In the genomic region with DNA sequence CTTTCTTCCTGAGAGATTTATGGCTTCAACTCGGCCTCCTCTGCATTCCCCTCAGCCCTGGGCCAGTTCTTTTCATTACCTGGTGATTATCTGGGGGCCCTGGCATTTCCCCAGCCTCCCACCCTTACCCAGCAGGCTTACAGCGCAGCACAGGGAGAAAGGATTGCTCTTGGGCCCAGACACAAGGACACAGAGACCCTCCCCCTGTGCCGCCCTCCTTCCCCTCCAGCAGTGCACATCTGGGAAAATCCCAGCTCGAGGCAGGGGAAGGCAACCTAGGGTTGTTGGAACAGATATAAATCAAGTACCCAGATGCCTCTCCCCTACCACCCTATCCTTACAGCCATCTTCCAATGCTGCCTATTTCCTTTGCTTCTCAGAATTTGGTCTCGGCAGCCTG, we compare ENCODE assay signal across 21 mouse cellular contexts. TPM values are rescaled to one million over a fixed set of nuclear protein-coding genes. Genes with fewer than 3 reads are reported as not detected.
DNase-seq lines count a peak whose midpoint lies in the region; ATAC-seq lines count a peak whose summit lies in the region.
"Had no signal": no experiment of that assay in that cellular context is flagged by ENCODE, and none has a peak within 500 bp of the region (broad histone marks: within the 10 kb centered on the region; RNA-seq: fewer than 3 reads in every experiment).

No protein-coding gene starts in this region.

- H3K4me2 ChIP-seq in forebrain, embryonic 15.5 days (replicated peaks) = no peak overlapping the region
- H3K4me2 ChIP-seq in forebrain, embryonic 13.5 days = no peak overlapping the region
- H3K4me2 ChIP-seq in kidney, embryonic 16.5 days (replicated peaks; ENCODE audit: low read depth, low read length) = no peak overlapping the region
- H3K4me2 ChIP-seq in limb, embryonic 13.5 days (replicated peaks) = 0 out of 2 replicates have a peak overlapping the region, but pooled peaks have one; percentile 2
- no peak overlapping the region for H3K4me2 ChIP-seq in neural tube, embryonic 15.5 days
- H3K4me2 ChIP-seq: heart, embryonic 15.5 days; lung, embryonic 15.5 days had no signal

- H3K4me3 ChIP-seq in forebrain, embryonic 15.5 days = no peak overlapping the region
- no peak overlapping the region for H3K4me3 ChIP-seq in forebrain, embryonic 13.5 days
- H3K4me3 ChIP-seq in kidney, embryonic 16.5 days (ENCODE audit: low read length) = no peak overlapping the region
- no peak overlapping the region for H3K4me3 ChIP-seq in limb, embryonic 13.5 days
- H3K4me3 ChIP-seq in neural tube, embryonic 15.5 days (replicated peaks) = no peak overlapping the region
- H3K4me3 ChIP-seq: forebrain, embryonic 10.5 days; heart, embryonic 15.5 days; left cerebral cortex, adult 2 months; lung, embryonic 15.5 days had no signal

- no peaks in the 10 kb centered on the region for H3K9me3 ChIP-seq in forebrain, embryonic 15.5 days
- H3K9me3 ChIP-seq in forebrain, embryonic 13.5 days (replicated peaks) = peaks cover 6% of the 10 kb centered on the region; the same call in 1 of the 2 replicates
- no peaks in the 10 kb centered on the region for H3K9me3 ChIP-seq in kidney, embryonic 16.5 days (ENCODE audit: low read length)
- H3K9me3 ChIP-seq in limb, embryonic 13.5 days = no peaks in the 10 kb centered on the region
- H3K9me3 ChIP-seq in neural tube, embryonic 15.5 days (replicated peaks) = no peaks in the 10 kb centered on the region
- H3K9me3 ChIP-seq: forebrain, embryonic 10.5 days; G1E; heart, embryonic 15.5 days; lung, embryonic 15.5 days had no signal

- 42% methylated on average over 5 of the region's 5 CpGs for WGBS in forebrain, embryonic 15.5 days
- 37% methylated on average over 5 of the region's 5 CpGs for WGBS in forebrain, embryonic 13.5 days
- WGBS in kidney, embryonic 16.5 days = 25% methylated on average over 5 of the region's 5 CpGs
- 21% methylated on average over 5 of the region's 5 CpGs for WGBS in limb, embryonic 13.5 days
- 17% methylated on average over 5 of the region's 5 CpGs for WGBS in neural tube, embryonic 15.5 days

- no peaks in the 10 kb centered on the region for H3K36me3 ChIP-seq in forebrain, embryonic 15.5 days
- H3K36me3 ChIP-seq in forebrain, embryonic 13.5 days (ENCODE audit: poor library complexity, severe bottlenecking) = no peaks in the 10 kb centered on the region
- no peaks in the 10 kb centered on the region for H3K36me3 ChIP-seq in kidney, embryonic 16.5 days (ENCODE audit: insufficient read depth, low read length)
- H3K36me3 ChIP-seq in limb, embryonic 13.5 days = no peaks in the 10 kb centered on the region
- no peaks in the 10 kb centered on the region for H3K36me3 ChIP-seq in neural tube, embryonic 15.5 days
- H3K36me3 ChIP-seq: forebrain, embryonic 10.5 days; G1E; heart, embryonic 15.5 days; lung, embryonic 15.5 days had no signal

- H3K9ac ChIP-seq in forebrain, embryonic 15.5 days (replicated peaks) = no peak overlapping the region
- H3K9ac ChIP-seq in forebrain, embryonic 13.5 days = no peak overlapping the region
- H3K9ac ChIP-seq in kidney, embryonic 16.5 days (replicated peaks; ENCODE audit: low read length) = no peak overlapping the region
- H3K9ac ChIP-seq in limb, embryonic 13.5 days = no peak overlapping the region; the same call in 1 of the 2 replicates
- H3K9ac ChIP-seq in neural tube, embryonic 15.5 days (replicated peaks) = no peak overlapping the region
- H3K9ac ChIP-seq: heart, embryonic 15.5 days; liver, embryonic 14.5 days; lung, embryonic 15.5 days had no signal

- H3K27me3 ChIP-seq in forebrain, embryonic 15.5 days = peaks cover 8% of the 10 kb centered on the region
- H3K27me3 ChIP-seq in forebrain, embryonic 13.5 days = peaks cover 79% of the 10 kb centered on the region
- H3K27me3 ChIP-seq in kidney, embryonic 16.5 days (ENCODE audit: insufficient read depth, low read length) = peaks cover 13% of the 10 kb centered on the region
- peaks cover 9% of the 10 kb centered on the region for H3K27me3 ChIP-seq in limb, embryonic 13.5 days
- H3K27me3 ChIP-seq in neural tube, embryonic 15.5 days (replicated peaks) = peaks cover 31% of the 10 kb centered on the region

- 0 out of 2 replicates have a peak, but pooled peaks have one; percentile 21 for ATAC-seq in forebrain, embryonic 15.5 days (replicated peaks)
- ATAC-seq in forebrain, embryonic 13.5 days = no peak
- ATAC-seq in kidney, embryonic 16.5 days (ENCODE audit: low FRiP score, low TSS enrichment) = 0 out of 2 replicates have a peak, but pooled peaks have one; percentile 3
- ATAC-seq in limb, embryonic 13.5 days (ENCODE audit: low FRiP score, low read depth) = no peak
- peak; percentile 37; the same call in 1 of the 2 replicates for ATAC-seq in neural tube, embryonic 15.5 days (ENCODE audit: low FRiP score)

- peaks cover 11% of the 10 kb centered on the region; the same call in 1 of the 2 replicates for H3K4me1 ChIP-seq in forebrain, embryonic 15.5 days
- H3K4me1 ChIP-seq in forebrain, embryonic 13.5 days = no peaks in the 10 kb centered on the region
- H3K4me1 ChIP-seq in kidney, embryonic 16.5 days (ENCODE audit: insufficient read depth, low read length) = peaks cover 9% of the 10 kb centered on the region; the same call in 1 of the 2 replicates
- H3K4me1 ChIP-seq in limb, embryonic 13.5 days = peaks cover 41% of the 10 kb centered on the region
- peaks cover 27% of the 10 kb centered on the region for H3K4me1 ChIP-seq in neural tube, embryonic 15.5 days
- H3K4me1 ChIP-seq: lung, embryonic 15.5 days had no signal

- no peak for DNase-seq in kidney, adult 18-20 months
- no peak for DNase-seq in cerebellum, postnatal 10 days
- DNase-seq: adrenal gland, postnatal 14 days; cerebellum, adult 11 months; cerebellum, postnatal 25 days; gastrocnemius, postnatal 14 days; kidney, adult 2 months; kidney, postnatal 36 days; lung, postnatal 4 days; thymus, postnatal 14 days had no signal

- H3K27ac ChIP-seq in forebrain, embryonic 15.5 days (replicated peaks) = peak overlapping the region; percentile 19; the same call in 1 of the 2 replicates
- no peak overlapping the region for H3K27ac ChIP-seq in forebrain, embryonic 13.5 days
- H3K27ac ChIP-seq in kidney, embryonic 16.5 days (ENCODE audit: low read length) = no peak overlapping the region
- H3K27ac ChIP-seq in limb, embryonic 13.5 days = 0 out of 2 replicates have a peak overlapping the region, but pooled peaks have one; percentile 1
- peak overlapping the region; percentile 82 for H3K27ac ChIP-seq in neural tube, embryonic 15.5 days (replicated peaks)
- H3K27ac ChIP-seq: forebrain, embryonic 10.5 days; heart, embryonic 15.5 days; left cerebral cortex, adult 2 months; liver, embryonic 14.5 days; lung, embryonic 15.5 days had no signal

RNA-seq across cellular contexts. Expression of a gene that starts 33.1 kb away (rescaled TPM):
- 72.1 and 74.5 TPM in 2 replicates for polyA plus RNA-seq in forebrain, embryonic 15.5 days (2015; fragmentation: Nextera tagmentation; extraction: Ambion mirVana)
- 45.0 and 48.7 TPM in 2 replicates for polyA plus RNA-seq in forebrain, embryonic 13.5 days (2015; fragmentation: Nextera tagmentation; extraction: Ambion mirVana)
- 60.4 and 63.2 TPM in 2 replicates for polyA plus RNA-seq in kidney, embryonic 16.5 days (2015; fragmentation: Nextera tagmentation; extraction: Ambion mirVana)
- 57.7 and 58.3 TPM in 2 replicates for polyA plus RNA-seq in limb, embryonic 13.5 days (2015; fragmentation: Nextera tagmentation; extraction: Ambion mirVana)
- 28.3 and 41.6 TPM in 2 replicates for polyA plus RNA-seq in neural tube, embryonic 15.5 days (2015; fragmentation: Nextera tagmentation; extraction: Ambion mirVana)

Comparison
In these comparisons a context has a peak if more than half of its experiments do, and no peak if none do; other contexts are left out.
1. ATAC-seq: peak in forebrain, embryonic 15.5 days (single experiment), kidney, embryonic 16.5 days (single experiment) and neural tube, embryonic 15.5 days (single experiment); none in forebrain, embryonic 13.5 days (single experiment) and limb, embryonic 13.5 days (single experiment).
2. H3K27ac ChIP-seq: peak in forebrain, embryonic 15.5 days (single experiment), limb, embryonic 13.5 days (single experiment) and neural tube, embryonic 15.5 days (single experiment); none in forebrain, embryonic 13.5 days (single experiment) and kidney, embryonic 16.5 days (single experiment).